Mouse (Mus musculus) layer of hippocampus, adult 2 months (tissue): ENCODE measurements around the gene Sh3pxd2a. TPM values are rescaled to one million over a fixed set of nuclear protein-coding genes. Genes with fewer than 3 reads are reported as not detected.

Experiments used
- DNase-seq, 2 experiments: peaks; one replicate each; pipeline ENCODE4 v3.0.0; 2022; ENCODE audit warnings: low spot score in 2 of 2
- H3K27ac ChIP-seq: fragments of 200-600 bp; 2 replicates; pipeline ENCODE4 v1.8.1; 2022
- H3K4me3 ChIP-seq: fragments of 200-600 bp; 2 replicates; pipeline ENCODE4 v1.8.1; 2022; ENCODE audit warnings: mild to moderate bottlenecking
- CTCF ChIP-seq: fragments of 200-600 bp; conservative IDR thresholded peaks from 2 replicates; pipeline ENCODE4 v1.8.1; 2022; ENCODE audit warnings: antibody characterized with exemption, mild to moderate bottlenecking, moderate library complexity
- total RNA-seq, 2 experiments: library from RNA; stranded (reverse); gene quantifications; 2 replicates each; pipeline ENCODE4 v1.2.3; 2021

Sh3pxd2a gene
- total RNA-seq, 2 experiments from 2014 or later: 33.0 to 35.4 TPM

GRCm38 (mm10) chr19:47329102-47329501 lies 135.1 kb downstream of the Sh3pxd2a start:
- no peak for DNase-seq
- Histone ChIP-seq H3K4me3 (no peak overlapping the region), H3K27ac (no peak overlapping the region)
- TF ChIP-seq CTCF: no peak

DNA sequence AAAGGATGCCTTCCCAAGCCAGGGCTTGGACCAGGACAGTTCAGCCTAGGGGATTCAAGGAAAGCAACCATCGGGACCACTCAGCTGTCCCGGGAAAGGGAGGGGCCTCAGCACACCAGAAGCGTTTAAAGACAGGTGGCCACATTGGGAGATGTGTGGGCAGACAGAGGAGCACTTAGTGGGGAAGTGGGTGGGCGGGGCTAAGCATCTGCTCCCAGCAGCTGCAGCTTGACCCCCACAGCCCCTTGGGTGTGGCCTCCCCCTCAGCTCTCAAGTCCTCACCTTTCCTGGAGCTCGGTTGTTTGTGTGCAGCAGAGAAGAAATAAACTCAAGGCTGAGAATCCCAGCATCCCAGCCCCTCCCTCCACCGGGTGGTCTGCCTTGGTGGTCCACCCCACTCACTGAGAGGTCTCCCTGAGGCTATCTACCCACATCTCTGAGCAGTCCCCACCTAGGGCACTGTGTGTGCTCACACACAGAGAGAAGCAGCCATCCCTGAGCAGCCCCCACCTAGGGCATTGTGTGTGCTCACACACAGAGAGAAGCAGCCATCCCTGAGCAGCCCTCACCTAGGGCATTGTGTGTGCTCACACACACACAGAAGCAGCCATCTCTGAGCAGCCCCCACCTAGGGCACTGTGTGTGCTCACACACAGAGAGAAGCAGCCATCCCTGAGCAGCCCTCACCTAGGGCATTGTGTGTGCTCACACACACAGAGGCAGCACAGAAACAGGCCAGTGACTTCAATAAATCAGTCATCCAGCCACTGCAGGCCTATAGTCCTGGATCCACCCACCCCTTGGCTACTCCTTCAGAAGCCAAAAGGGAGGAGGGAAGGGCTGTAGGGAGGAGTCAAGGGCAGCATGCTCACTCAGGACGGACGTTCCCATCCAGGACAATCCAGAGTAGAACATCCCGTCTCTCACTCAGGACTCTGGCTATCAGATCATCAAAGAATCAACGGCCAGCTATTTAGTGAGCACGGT lies 136.0 kb downstream of the Sh3pxd2a start:
- no peak for DNase-seq
- no peak overlapping the region for H3K27ac ChIP-seq
- no peak overlapping the region for H3K4me3 ChIP-seq
- TF ChIP-seq CTCF: no peak

DNA sequence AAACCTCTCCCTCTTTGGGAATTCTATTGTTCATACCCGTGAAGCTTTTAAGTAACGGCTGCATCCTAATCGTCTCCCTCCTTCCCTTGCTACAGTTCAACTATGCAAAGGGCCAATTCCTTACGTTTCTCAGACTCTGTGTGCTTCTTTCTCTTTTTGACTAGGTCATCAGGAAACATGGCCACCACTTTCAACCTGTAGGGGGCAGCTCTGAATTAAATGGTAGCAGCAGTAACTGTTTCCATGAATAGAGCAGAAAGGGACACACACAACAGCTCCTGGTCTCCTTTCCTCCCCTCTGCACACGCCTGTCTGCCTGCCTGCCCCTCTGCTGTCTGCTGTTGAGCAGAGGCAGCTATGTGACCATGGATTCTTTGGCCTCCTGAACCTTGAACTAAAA lies 138.3 kb downstream of the Sh3pxd2a start:
- Histone ChIP-seq H3K4me3 (no peak overlapping the region), H3K27ac (no peak overlapping the region)
- TF ChIP-seq CTCF: peak; percentile 80
- no peak for DNase-seq

- Histone ChIP-seq H3K27ac (no peak overlapping the region), H3K4me3 (no peak overlapping the region)
- no peak for TF ChIP-seq CTCF
- DNase-seq: no peak
Observed at GRCm38 (mm10) chr19:47323096-47323849, 140.9 kb downstream of the Sh3pxd2a start.

GRCm38 (mm10) chr19:47320331-47320668 lies 143.9 kb downstream of the Sh3pxd2a start:
- no peak for DNase-seq
- Histone ChIP-seq H3K27ac (no peak overlapping the region), H3K4me3 (no peak overlapping the region)
- no peak for TF ChIP-seq CTCF

GRCm38 (mm10) chr19:47319521-47320330 lies 144.5 kb downstream of the Sh3pxd2a start:
- TF ChIP-seq CTCF: no peak
- Histone ChIP-seq H3K4me3 (no peak overlapping the region), H3K27ac (0 out of 2 replicates have a peak overlapping the region, but pooled peaks have one; percentile 28)
- DNase-seq: no peak

- no peak for TF ChIP-seq CTCF
- Histone ChIP-seq H3K4me3 (no peak overlapping the region), H3K27ac (no peak overlapping the region)
- DNase-seq: no peak
Observed at GRCm38 (mm10) chr19:47319061-47319460, 145.1 kb downstream of the Sh3pxd2a start.

DNA sequence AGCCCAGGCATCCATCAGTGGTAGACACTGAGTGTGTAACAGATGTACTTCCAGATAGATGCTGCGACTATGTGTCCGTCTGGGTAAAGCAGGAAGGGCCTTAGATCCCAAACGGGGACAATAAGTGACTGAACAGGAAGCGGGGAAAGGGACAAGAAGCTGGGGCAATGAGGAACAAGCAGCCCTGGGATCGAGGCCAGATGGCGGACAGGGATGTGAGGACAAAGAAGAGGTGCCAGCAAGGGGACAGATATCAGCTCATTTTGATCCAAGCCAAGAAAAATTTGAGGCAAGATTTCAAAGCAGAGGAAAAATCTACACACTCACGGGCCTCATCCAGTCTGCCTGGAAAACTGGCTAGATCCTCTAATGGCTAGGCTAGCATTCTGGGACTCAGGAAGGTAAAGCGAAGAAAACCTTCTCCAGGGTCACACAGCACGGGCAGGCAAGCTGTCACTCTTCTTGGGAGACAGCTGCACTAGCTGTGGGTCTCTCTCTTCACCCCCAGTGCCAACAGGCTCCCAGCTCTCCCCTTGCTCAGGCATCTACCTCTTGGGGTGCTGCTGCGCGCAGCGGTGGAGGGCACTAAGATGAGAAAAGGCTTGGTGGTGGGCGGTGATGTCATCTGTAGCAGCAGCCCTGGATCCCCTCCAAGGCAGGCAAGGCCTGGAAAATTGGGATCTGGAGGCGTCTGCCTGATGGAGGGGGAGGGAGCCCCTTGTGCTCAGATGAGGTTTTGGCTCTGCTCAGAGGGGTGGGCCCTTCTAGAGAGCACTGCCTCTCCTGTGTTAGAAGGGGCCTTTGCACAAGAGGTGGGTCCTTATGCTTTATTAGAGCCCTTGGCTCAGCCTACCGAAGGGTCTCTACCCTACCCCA lies 146.9 kb downstream of the Sh3pxd2a start:
- Histone ChIP-seq H3K4me3 (no peak overlapping the region), H3K27ac (peak overlapping the region; percentile 64)
- no peak for TF ChIP-seq CTCF
- peak; percentile 70 to 80 for DNase-seq

DNA sequence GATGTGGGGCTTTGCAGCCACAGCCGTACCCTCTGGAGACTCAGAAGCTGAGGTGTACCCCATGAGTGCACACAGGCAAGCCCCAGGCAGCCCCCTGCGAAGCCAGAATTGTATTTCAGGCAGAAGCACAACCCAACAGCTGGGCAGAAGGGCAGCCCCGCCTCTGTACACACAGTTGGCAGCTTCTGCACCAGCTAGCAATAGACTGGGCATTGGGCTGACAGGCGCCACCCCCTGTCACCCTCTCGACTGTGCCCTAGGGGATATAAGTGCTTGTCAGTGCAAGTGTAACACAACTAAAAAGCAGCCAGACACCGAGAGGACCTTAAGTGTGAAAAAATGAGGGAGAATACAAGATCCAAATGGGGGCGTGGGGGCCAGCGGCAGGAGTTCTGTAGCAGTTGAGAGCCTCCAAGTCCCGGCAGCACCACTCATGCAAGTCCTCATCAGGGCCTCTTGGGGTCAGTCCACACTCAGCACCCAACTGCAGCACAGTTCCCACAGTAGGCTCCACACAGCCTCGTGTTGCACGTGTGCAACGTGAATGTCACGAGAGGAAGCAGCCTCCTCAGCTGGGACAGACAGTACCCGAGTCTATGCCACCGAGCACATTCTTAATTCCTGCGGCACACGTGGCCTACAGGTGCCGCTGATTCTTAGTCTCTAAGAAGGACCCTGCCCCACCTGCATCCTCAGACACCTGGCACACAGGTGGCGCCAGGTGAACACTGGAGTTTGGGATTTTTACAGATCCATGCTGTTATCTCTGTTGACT lies 147.7 kb downstream of the Sh3pxd2a start:
- Histone ChIP-seq H3K4me3 (no peak overlapping the region), H3K27ac (peak overlapping the region; percentile 64; the same call in 1 of the 2 replicates)
- no peak for TF ChIP-seq CTCF

DNA sequence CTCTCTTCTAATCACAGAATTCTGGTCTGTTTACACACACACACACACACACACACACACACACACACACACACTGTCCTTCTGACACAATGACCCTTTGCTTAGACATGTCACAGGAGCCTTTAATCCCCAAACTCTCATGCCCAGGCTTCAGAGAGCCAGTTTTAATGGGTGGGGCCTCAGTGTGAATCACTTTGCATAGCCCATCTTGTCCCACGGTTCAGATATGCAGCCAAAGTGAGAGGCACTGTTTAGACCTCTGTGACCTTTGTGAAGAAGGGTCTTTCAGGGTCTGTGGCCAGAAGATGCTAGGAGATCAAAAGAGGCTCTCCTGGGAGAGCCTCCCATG lies 148.3 kb downstream of the Sh3pxd2a start:
- no peak for DNase-seq
- Histone ChIP-seq H3K4me3 (no peak overlapping the region), H3K27ac (no peak overlapping the region)
- no peak for TF ChIP-seq CTCF

More for the DNA sequence above, 147.7 kb downstream of the Sh3pxd2a start:
- no peak for DNase-seq
